Mouse (Mus musculus): ENCODE measurements around the gene Chaf1b. TPM values are rescaled to one million over a fixed set of nuclear protein-coding genes. Genes with fewer than 3 reads are reported as not detected.

Gene Chaf1b
- polyA plus RNA-seq, 1 experiment from 2014 or later: 45.8 TPM

- 72% methylated on average over 4 of the region's 4 CpGs for WGBS
- H3K4me2 ChIP-seq (ENCODE audit: low read depth, low read length): no peak overlapping the region
- no peak for ATAC-seq (ENCODE audit: insufficient read depth, low FRiP score)
Measured at GRCm38 (mm10) chr16:93920673-93921072, 37.0 kb downstream of the Chaf1b start.

GRCm38 (mm10) chr16:93922835-93923389 is 39.2 kb downstream of the Chaf1b start:
- no peaks in the 10 kb centered on the region for H3K9me3 ChIP-seq (replicated peaks; ENCODE audit: control insufficient read depth, low read length)
- no peak overlapping the region for H3K27ac ChIP-seq (ENCODE audit: low read length)
- 77% methylated on average over 5 of the region's 5 CpGs for WGBS
- peaks cover 3% of the 10 kb centered on the region; the same call in 1 of the 2 replicates for H3K4me1 ChIP-seq (ENCODE audit: control insufficient read depth, insufficient read depth, low read length)
- no peaks in the 10 kb centered on the region for H3K27me3 ChIP-seq (ENCODE audit: control insufficient read depth, insufficient read depth, low read length)
- no peak for ATAC-seq (ENCODE audit: insufficient read depth, low FRiP score)
- H3K36me3 ChIP-seq (ENCODE audit: control insufficient read depth, insufficient read depth, low read length): no peaks in the 10 kb centered on the region
- H3K9ac ChIP-seq (ENCODE audit: low read length): no peak overlapping the region
- no peak overlapping the region for H3K4me2 ChIP-seq (ENCODE audit: low read depth, low read length)
- no peak overlapping the region for H3K4me3 ChIP-seq (replicated peaks; ENCODE audit: low read length)

More at GRCm38 (mm10) chr16:93920673-93921072, 37.0 kb downstream of the Chaf1b start:
- Histone ChIP-seq H3K9me3 (replicated peaks; ENCODE audit: control insufficient read depth, low read length) (no peaks in the 10 kb centered on the region), H3K27me3 (ENCODE audit: control insufficient read depth, insufficient read depth, low read length) (no peaks in the 10 kb centered on the region), H3K4me3 (replicated peaks; ENCODE audit: low read length) (no peak overlapping the region), H3K27ac (ENCODE audit: low read length) (no peak overlapping the region), H3K4me1 (ENCODE audit: control insufficient read depth, insufficient read depth, low read length) (peaks cover 5% of the 10 kb centered on the region; the same call in 1 of the 2 replicates), H3K9ac (ENCODE audit: low read length) (no peak overlapping the region), H3K36me3 (ENCODE audit: control insufficient read depth, insufficient read depth, low read length) (no peaks in the 10 kb centered on the region)

- H3K9me3 ChIP-seq (replicated peaks; ENCODE audit: control insufficient read depth, low read length): no peaks in the 10 kb centered on the region
- no peaks in the 10 kb centered on the region for H3K27me3 ChIP-seq (ENCODE audit: control insufficient read depth, insufficient read depth, low read length)
- H3K4me1 ChIP-seq (ENCODE audit: control insufficient read depth, insufficient read depth, low read length): no peaks in the 10 kb centered on the region
- no peaks in the 10 kb centered on the region for H3K36me3 ChIP-seq (ENCODE audit: control insufficient read depth, insufficient read depth, low read length)
- no peak overlapping the region for H3K27ac ChIP-seq (ENCODE audit: low read length)
- no peak for ATAC-seq (ENCODE audit: insufficient read depth, low FRiP score)
- H3K9ac ChIP-seq (ENCODE audit: low read length): no peak overlapping the region
- H3K4me3 ChIP-seq (replicated peaks; ENCODE audit: low read length): no peak overlapping the region
- no peak overlapping the region for H3K4me2 ChIP-seq (ENCODE audit: low read depth, low read length)
- WGBS: 61% methylated on average over 7 of the region's 7 CpGs
Measured at GRCm38 (mm10) chr16:93923788-93924187, 40.1 kb downstream of the Chaf1b start.

DNA sequence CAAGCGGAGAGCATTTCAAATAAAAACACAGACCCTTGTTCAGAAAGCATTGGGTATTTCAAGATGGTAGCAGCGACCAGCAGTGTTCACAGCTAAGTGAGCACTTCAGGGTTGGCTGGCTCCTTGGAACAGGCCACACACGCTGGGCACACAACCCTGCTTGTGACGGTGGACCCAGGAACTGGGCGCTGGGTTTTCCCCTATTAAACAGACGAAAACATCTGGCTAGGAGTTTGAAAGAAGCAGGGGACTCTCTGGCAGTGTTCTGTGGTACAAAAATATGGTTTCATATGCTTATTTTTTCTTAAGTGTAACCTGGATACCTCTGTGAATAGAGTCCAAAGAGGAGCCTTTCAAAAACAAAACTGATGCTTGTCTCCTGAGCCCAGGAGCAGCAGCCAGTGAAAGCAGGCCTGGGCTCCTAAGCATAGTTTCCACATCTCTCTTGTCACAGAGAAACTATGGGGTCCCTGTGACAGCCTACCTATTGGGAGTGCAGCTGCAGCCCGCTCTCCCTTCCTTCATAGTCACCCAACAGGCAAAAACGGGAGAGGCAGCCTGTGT is 42.1 kb downstream of the Chaf1b start:
- H3K9me3 ChIP-seq (replicated peaks; ENCODE audit: control insufficient read depth, low read length): no peaks in the 10 kb centered on the region
- no peaks in the 10 kb centered on the region for H3K27me3 ChIP-seq (ENCODE audit: control insufficient read depth, insufficient read depth, low read length)
- no peak overlapping the region for H3K4me2 ChIP-seq (ENCODE audit: low read depth, low read length)
- ATAC-seq (ENCODE audit: insufficient read depth, low FRiP score): no peak
- 77% methylated on average over 8 of the region's 8 CpGs for WGBS
- H3K4me3 ChIP-seq (replicated peaks; ENCODE audit: low read length): no peak overlapping the region
- H3K9ac ChIP-seq (ENCODE audit: low read length): no peak overlapping the region
- H3K36me3 ChIP-seq (ENCODE audit: control insufficient read depth, insufficient read depth, low read length): no peaks in the 10 kb centered on the region
- H3K27ac ChIP-seq (ENCODE audit: low read length): no peak overlapping the region
- no peaks in the 10 kb centered on the region for H3K4me1 ChIP-seq (ENCODE audit: control insufficient read depth, insufficient read depth, low read length)

DNA sequence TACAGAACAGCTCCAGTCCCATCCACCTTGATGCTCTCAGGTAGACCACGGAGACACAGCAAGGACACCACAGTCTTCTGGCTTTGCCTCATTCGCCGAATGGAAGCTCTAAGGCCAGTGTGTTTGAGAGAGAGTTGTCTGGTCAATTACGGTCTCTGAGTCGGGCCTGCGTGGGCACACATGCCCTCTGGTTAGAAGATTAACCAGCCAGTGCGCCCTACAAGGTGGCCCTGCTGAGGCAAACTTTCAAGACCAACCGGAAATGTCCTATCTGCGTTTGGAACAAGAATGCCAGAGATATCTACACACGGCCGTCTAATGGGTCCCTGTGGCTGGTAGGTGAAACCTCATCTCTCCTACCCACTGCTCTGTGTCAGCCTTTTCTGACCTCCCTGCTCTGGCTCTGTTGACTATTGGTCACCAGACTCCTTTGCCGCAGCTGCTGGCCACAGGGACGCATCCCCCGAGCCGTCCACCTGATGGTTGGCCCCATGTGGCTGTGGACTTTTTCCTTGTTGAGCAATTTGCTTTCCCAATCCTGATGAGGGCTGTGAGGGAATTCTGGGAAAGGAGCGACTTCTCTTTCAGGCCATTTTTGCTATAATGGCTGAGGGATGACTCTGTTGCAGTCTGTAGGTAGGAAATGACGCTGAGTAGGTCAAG is 45.8 kb downstream of the Chaf1b start:
- WGBS: 84% methylated on average over 17 of the region's 17 CpGs
- Histone ChIP-seq H3K9me3 (replicated peaks; ENCODE audit: control insufficient read depth, low read length) (no peaks in the 10 kb centered on the region), H3K4me3 (replicated peaks; ENCODE audit: low read length) (no peak overlapping the region), H3K27me3 (ENCODE audit: control insufficient read depth, insufficient read depth, low read length) (peaks cover 4% of the 10 kb centered on the region), H3K4me1 (ENCODE audit: control insufficient read depth, insufficient read depth, low read length) (no peaks in the 10 kb centered on the region), H3K36me3 (ENCODE audit: control insufficient read depth, insufficient read depth, low read length) (no peaks in the 10 kb centered on the region), H3K4me2 (ENCODE audit: low read depth, low read length) (no peak overlapping the region), H3K9ac (ENCODE audit: low read length) (no peak overlapping the region), H3K27ac (ENCODE audit: low read length) (no peak overlapping the region)
- ATAC-seq (ENCODE audit: insufficient read depth, low FRiP score): no peak

DNA sequence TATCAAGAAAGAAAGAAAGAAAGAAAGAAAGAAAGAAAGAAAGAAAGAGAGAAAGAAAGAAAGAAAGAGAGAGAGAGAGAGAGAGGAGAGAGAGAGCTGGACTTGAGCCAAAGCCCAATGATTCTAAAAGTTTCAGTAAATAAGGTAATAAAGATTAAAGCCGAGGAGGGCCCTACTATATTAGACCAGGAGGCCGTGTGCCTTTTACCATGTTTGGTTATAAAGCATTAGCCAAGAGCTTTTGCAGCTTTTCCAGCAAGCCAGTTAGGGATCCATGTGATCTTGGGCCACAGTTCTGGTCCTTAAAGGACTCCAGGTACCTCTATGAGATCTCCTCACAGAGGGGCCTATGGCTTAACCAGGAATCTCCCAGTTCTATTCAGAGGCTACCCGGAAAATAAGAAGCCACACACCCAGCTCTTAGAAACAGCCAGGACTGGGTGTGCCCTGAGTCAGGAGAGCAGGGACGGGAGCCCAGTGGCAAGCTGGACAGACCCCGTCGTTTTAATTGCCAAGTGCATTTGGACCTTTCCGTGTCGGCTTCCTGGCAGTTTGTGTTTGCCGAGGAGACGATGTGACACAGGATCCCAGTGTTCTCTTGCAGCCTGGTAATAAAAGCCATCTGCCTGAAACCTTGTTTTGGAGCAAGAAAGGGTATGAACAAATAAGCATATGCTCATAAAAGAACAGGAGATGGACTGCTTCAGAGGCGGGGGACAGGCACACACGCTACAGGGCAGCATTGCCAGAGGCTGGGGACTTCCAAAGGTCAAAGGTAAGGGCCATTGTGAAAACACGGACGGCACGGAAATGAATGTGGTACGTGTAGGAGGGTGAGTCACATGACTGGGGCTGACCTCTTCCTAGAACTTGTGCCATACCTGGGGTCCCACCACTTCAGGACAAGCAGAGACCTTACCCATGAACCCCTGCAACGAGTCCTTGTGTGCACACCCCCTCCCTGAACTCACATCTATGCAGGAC is 48.8 kb downstream of the Chaf1b start:
- H3K27me3 ChIP-seq (ENCODE audit: control insufficient read depth, insufficient read depth, low read length): peaks cover 10% of the 10 kb centered on the region
- H3K36me3 ChIP-seq (ENCODE audit: control insufficient read depth, insufficient read depth, low read length): no peaks in the 10 kb centered on the region
- no peak overlapping the region for H3K4me2 ChIP-seq (ENCODE audit: low read depth, low read length)
- no peak overlapping the region for H3K27ac ChIP-seq (ENCODE audit: low read length)
- H3K4me3 ChIP-seq (replicated peaks; ENCODE audit: low read length): no peak overlapping the region
- no peaks in the 10 kb centered on the region for H3K9me3 ChIP-seq (replicated peaks; ENCODE audit: control insufficient read depth, low read length)
- H3K9ac ChIP-seq (ENCODE audit: low read length): no peak overlapping the region
- H3K4me1 ChIP-seq (ENCODE audit: control insufficient read depth, insufficient read depth, low read length): no peaks in the 10 kb centered on the region
- no peak for ATAC-seq (ENCODE audit: insufficient read depth, low FRiP score)
- WGBS: 62% methylated on average over 17 of the region's 17 CpGs

GRCm38 (mm10) chr16:93934588-93934987 is 50.9 kb downstream of the Chaf1b start:
- WGBS: 19% methylated on average over 13 of the region's 13 CpGs
- Histone ChIP-seq H3K9me3 (replicated peaks; ENCODE audit: control insufficient read depth, low read length) (no peaks in the 10 kb centered on the region), H3K36me3 (ENCODE audit: control insufficient read depth, insufficient read depth, low read length) (no peaks in the 10 kb centered on the region), H3K4me3 (replicated peaks; ENCODE audit: low read length) (no peak overlapping the region), H3K9ac (ENCODE audit: low read length) (no peak overlapping the region), H3K27ac (ENCODE audit: low read length) (no peak overlapping the region), H3K27me3 (ENCODE audit: control insufficient read depth, insufficient read depth, low read length) (peaks cover 10% of the 10 kb centered on the region), H3K4me2 (ENCODE audit: low read depth, low read length) (peak overlapping the region; percentile 1; the same call in 1 of the 2 replicates), H3K4me1 (ENCODE audit: control insufficient read depth, insufficient read depth, low read length) (no peaks in the 10 kb centered on the region; the same call in 1 of the 2 replicates)
- ATAC-seq (ENCODE audit: insufficient read depth, low FRiP score): no peak

DNA sequence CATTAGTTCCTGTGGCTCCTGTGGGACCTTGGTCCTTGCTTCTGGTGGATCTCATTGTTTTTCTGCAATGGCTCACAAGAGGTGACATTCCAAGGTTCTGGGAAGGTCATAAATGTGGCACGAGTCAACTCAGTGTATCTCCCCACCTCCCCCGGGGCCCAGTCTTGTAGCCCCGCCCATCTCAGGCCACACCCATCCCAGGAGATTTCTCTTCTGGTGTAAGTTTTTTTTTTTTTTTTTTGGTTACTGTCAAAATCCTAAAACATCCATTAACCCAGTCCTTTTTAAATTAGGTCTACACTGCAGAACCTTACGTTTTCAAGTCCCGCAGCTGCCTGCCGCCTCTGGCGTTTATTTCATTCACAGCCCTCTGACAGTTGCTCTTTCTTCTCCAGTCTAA is 51.3 kb downstream of the Chaf1b start:
- no peaks in the 10 kb centered on the region for H3K36me3 ChIP-seq (ENCODE audit: control insufficient read depth, insufficient read depth, low read length)
- WGBS: 16% methylated on average over 7 of the region's 7 CpGs
- H3K4me2 ChIP-seq (ENCODE audit: low read depth, low read length): peak overlapping the region; percentile 1; the same call in 1 of the 2 replicates
- no peaks in the 10 kb centered on the region for H3K9me3 ChIP-seq (replicated peaks; ENCODE audit: control insufficient read depth, low read length)
- ATAC-seq (ENCODE audit: insufficient read depth, low FRiP score): no peak
- no peak overlapping the region for H3K27ac ChIP-seq (ENCODE audit: low read length)
- H3K27me3 ChIP-seq (ENCODE audit: control insufficient read depth, insufficient read depth, low read length): peaks cover 10% of the 10 kb centered on the region
- H3K4me3 ChIP-seq (replicated peaks; ENCODE audit: low read length): no peak overlapping the region
- H3K4me1 ChIP-seq (ENCODE audit: control insufficient read depth, insufficient read depth, low read length): no peaks in the 10 kb centered on the region; the same call in 1 of the 2 replicates
- no peak overlapping the region for H3K9ac ChIP-seq (ENCODE audit: low read length)

Measured in stomach, embryonic 16.5 days (tissue).